Mouse (Mus musculus) CH12.LX (cell line): ENCODE measurements at regions not wholly inside any gene's neighbourhood (a gene's known extent, or its start where the extent isn't known, plus 50 kb on each side); places are given as distances from the start of the nearest gene placed in this dataset.

Experiments used
- CTCF ChIP-seq, 2 experiments: IDR thresholded peaks in 1 of 2; conservative IDR thresholded peaks in 1 of 2; 2 replicates each; pipeline ENCODE4 v1.5.1; 2011 to 2012; ENCODE audit warnings: low read depth in 2 of 2, low read length in 2 of 2, improper control_type of control experiment in 1 of 2, inconsistent platforms in 1 of 2, mild to moderate bottlenecking in 1 of 2, moderate library complexity in 1 of 2
- GABPA ChIP-seq: IDR thresholded peaks from 2 replicates; pipeline ENCODE4 v1.6.1; 2012; ENCODE audit warnings: low read depth, low read length, improper control_type of control experiment, inconsistent platforms; ENCODE audit not compliant: insufficient replicate concordance
- MYC ChIP-seq: IDR thresholded peaks from 2 replicates; pipeline ENCODE4 v1.6.1; 2011; ENCODE audit warnings: low read depth, mild to moderate bottlenecking, improper control_type of control experiment, low read length
- POLR2A ChIP-seq: IDR thresholded peaks from 2 replicates; pipeline ENCODE4 v1.6.1; 2011; ENCODE audit warnings: low read depth, mild to moderate bottlenecking, improper control_type of control experiment, low read length
- SIN3A ChIP-seq: IDR thresholded peaks from 2 replicates; pipeline ENCODE4 v1.6.1; 2012; ENCODE audit warnings: low read length, improper control_type of control experiment, inconsistent platforms
- USF1 ChIP-seq: IDR thresholded peaks from 2 replicates; pipeline ENCODE4 v1.6.1; 2014; ENCODE audit warnings: low read depth, mild to moderate bottlenecking, inconsistent platforms, low read length, improper control_type of control experiment

- TF ChIP-seq CTCF (conservative IDR thresholded peaks at IDR 0.05 in 1 of 2, IDR thresholded peaks at IDR 0.05 in 1 of 2; ENCODE audit: low read depth in 2 of 2, low read length in 2 of 2) (no peak), USF1 (no peak), SIN3A (no peak), MYC (no peak), POLR2A (no peak), GABPA (no peak)
These were observed 58.9 kb upstream of the Smim23 start for GRCm38 (mm10) chr11:32883062-32883852.
